Mouse (Mus musculus) midbrain, embryonic 15.5 days (tissue): Measurements from ENCODE around the gene Tmem80. TPM values are rescaled to one million over a fixed set of nuclear protein-coding genes. Genes with fewer than 3 reads are reported as not detected.

Experiments
- ATAC-seq: fragments of 200-750 bp; cut with Nextera tagmentation; replicated peaks from 2 replicates; pipeline ENCODE4 v1.8.0; 2017; ENCODE audit warnings: moderate TSS enrichment
- H3K27ac ChIP-seq: fragments of 300-500 bp; sonication (generic); 2 replicates; pipeline ENCODE4 v1.5.1; 2015; ENCODE audit warnings: mild to moderate bottlenecking, inconsistent platforms
- H3K27me3 ChIP-seq: fragments of 300-500 bp; sonication (generic); replicated peaks from 2 replicates; pipeline ENCODE4 v1.6.1; 2015; ENCODE audit warnings: inconsistent platforms
- H3K36me3 ChIP-seq: fragments of 300-500 bp; sonication (generic); replicated peaks from 2 replicates; pipeline ENCODE4 v1.6.1; 2015; ENCODE audit warnings: inconsistent platforms
- H3K4me1 ChIP-seq: fragments of 300-500 bp; sonication (generic); 2 replicates; pipeline ENCODE4 v1.6.1; 2015; ENCODE audit warnings: inconsistent platforms
- H3K4me2 ChIP-seq: fragments of 300-500 bp; sonication (generic); 2 replicates; pipeline ENCODE4 v1.6.1; 2015; ENCODE audit warnings: inconsistent platforms, mild to moderate bottlenecking, moderate library complexity
- H3K4me3 ChIP-seq: fragments of 300-500 bp; sonication (generic); 2 replicates; pipeline ENCODE4 v1.5.1; 2015; ENCODE audit warnings: mild to moderate bottlenecking, inconsistent platforms
- H3K9ac ChIP-seq: fragments of 300-500 bp; sonication (generic); 2 replicates; pipeline ENCODE4 v1.6.1; 2015; ENCODE audit warnings: mild to moderate bottlenecking, inconsistent platforms
- H3K9me3 ChIP-seq: fragments of 300-500 bp; sonication (generic); 2 replicates; pipeline ENCODE4 v1.6.1; 2016; ENCODE audit warnings: inconsistent platforms
- WGBS: fragments of 180-500 bp; shearing (Covaris S2); methylation state at CpG from one replicate; pipeline ENCODE4 v1.1.7; 2015; ENCODE audit warnings: mixed read lengths; 5-methylcytosine and 5-hydroxymethylcytosine counted together
- polyA plus RNA-seq: library from polyadenylated mRNA; unstranded; fragments of >200 nt; fragmentation: Nextera tagmentation; extraction: Ambion mirVana; gene quantifications from 2 replicates; pipeline ENCODE4 v1.2.1, GENCODE M21; 2015

Gene Tmem80
- polyA plus RNA-seq: 63.0 and 63.3 TPM in 2 replicates

DNA sequence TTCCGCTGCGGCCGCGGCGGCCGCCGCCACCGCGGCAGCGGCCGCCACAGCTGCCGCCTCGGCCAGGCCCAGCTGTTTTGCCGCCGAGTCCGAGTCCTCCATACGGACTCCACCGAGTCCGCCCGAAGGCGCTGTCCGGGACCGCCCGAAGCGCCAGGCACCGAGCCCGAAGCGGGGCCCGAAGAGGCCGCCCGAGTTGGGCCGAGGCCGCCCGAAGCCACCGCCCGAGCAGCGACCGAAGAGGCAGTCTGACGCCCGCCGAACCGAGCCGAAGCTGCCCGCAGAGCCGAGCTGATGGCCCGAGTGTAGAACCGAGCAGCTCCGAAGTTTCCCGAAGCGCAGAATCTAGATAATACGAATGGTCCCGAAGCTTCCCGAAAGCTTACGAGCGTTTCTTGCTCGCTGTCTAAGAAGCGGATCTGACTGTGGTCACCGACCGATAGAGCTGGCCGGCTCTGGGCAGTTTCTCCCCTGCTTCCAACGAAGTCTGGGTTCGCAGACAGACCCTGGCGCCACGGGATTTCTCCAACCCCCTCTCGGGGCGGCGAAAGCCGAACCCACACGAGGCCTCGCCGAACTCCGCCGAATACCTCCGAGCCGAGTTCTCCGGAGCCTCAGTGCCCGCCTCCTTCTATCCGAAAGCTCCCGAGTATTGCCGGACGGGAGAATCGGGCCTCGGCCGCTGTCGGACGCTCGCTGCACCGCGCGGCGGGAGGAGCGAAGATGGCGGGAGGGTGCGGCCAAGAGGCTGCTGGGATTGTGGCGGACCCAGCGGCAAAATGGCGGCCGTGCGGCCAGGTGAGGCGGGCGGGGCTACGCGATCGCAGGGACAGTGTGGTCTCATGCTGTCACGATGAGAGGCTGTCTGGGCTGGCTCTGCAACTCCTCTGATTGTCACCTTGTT is at the start of gene Tmem80, which contains the start of gene Deaf1:
TSS of gene Tmem80 (plus strand) at position 271 of the 904 bp plus-strand sequence.
TSS of gene Deaf1 (minus strand) at position 222 of the 904 bp plus-strand sequence.
- peaks cover 36% of the 10 kb centered on the region for H3K4me1 ChIP-seq
- 0 out of 2 replicates have a peak, but pooled peaks cover 4% of the 10 kb centered on the region for H3K36me3 ChIP-seq
- peak within 1 kb of the TSS; percentile 99 for H3K27ac ChIP-seq
- ATAC-seq: peak; percentile 97
- H3K27me3 ChIP-seq: no peaks in the 10 kb centered on the region
- whole genome bisulfite sequencing: under 1% methylated on average over 105 of the region's 105 CpGs
- no peaks in the 10 kb centered on the region for H3K9me3 ChIP-seq
- peak within 1 kb of the TSS; percentile 95 for H3K4me2 ChIP-seq
- H3K9ac ChIP-seq: peak within 1 kb of the TSS; percentile 91
- peak within 1 kb of the TSS; percentile 69 for H3K4me3 ChIP-seq

DNA sequence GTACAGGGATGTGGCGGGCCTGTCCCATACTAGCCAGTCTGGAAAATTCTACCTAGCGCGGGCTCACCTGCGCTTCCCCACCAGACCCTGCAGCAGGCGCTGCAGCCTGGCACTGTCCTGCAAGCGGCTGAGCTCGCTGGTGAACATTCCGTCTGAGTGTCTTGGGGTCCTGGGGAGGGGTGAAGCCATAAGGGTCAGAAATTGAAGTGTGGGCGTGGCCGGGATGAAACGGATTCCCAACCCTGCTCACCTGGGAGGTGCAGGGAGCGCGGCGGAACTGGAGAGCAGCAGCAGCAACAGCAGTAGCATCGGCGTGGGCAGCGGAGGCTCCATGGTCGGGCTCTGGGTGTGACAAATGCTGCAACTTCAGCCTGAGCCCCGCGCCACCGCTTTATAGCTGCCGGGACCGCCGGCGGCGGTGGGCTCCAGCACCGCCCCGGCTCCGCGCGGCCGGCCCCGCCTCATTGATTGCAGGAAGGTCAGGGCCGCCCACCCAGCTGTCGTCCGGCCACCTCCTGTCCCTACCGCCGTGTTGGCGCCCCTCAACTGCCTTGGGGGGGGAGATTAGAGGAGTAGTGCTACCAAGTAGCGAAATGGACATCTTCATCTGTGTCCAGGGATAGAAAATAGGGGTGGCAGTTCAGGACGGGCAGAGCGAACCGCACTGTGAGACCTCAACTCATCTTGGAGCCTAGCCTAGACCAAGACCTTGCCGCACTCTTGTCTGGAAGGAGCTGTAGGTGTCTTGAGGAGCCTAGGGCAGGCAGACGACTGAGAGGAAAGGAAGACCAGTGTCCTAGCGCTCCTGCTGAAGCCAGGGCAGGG is 48.6 kb upstream of the Tmem80 start, which contains the start of gene Sct:
TSS of gene Sct (minus strand) at position 368 of the 825 bp plus-strand sequence.
- WGBS: 2% methylated on average over 38 of the region's 46 CpGs
- peak within 1 kb of the TSS; percentile 46 for H3K9ac ChIP-seq
- H3K4me3 ChIP-seq: peak within 1 kb of the TSS; percentile 46
- peak within 1 kb of the TSS; percentile 95 for H3K4me2 ChIP-seq
- no peaks in the 10 kb centered on the region for H3K27me3 ChIP-seq
- no peak within 1 kb of the TSS for H3K27ac ChIP-seq
- no peaks in the 10 kb centered on the region for H3K36me3 ChIP-seq
- ATAC-seq: peak; percentile 87
- H3K4me1 ChIP-seq: no peaks in the 10 kb centered on the region
- H3K9me3 ChIP-seq: no peaks in the 10 kb centered on the region

DNA sequence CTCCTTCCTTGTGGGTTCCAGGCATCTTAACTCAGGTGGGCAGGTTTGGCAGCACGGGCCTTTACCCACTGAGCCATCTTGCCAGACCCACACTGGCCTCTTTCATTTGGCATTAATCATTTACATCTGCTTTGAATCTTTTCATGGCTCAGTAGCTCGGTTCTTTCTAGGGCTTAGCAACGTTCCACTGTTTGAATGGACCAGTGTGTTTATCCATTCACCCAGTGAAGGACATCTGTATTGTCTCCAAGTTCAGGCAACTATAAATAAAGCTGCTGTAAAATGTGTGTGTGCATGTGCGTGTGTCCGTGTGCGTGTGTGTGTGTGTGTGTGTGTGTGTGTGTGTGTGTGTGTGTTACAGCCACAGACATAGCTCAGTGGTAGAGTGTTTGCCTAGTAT is 46.1 kb upstream of the Tmem80 start:
- no peaks in the 10 kb centered on the region for H3K4me1 ChIP-seq
- no peak overlapping the region for H3K27ac ChIP-seq
- H3K27me3 ChIP-seq: no peaks in the 10 kb centered on the region
- no peaks in the 10 kb centered on the region for H3K9me3 ChIP-seq
- WGBS: 49% methylated on average over 6 of the region's 6 CpGs
- no peak overlapping the region for H3K4me2 ChIP-seq
- no peaks in the 10 kb centered on the region for H3K36me3 ChIP-seq
- H3K9ac ChIP-seq: no peak overlapping the region
- ATAC-seq: no peak
- H3K4me3 ChIP-seq: no peak overlapping the region

DNA sequence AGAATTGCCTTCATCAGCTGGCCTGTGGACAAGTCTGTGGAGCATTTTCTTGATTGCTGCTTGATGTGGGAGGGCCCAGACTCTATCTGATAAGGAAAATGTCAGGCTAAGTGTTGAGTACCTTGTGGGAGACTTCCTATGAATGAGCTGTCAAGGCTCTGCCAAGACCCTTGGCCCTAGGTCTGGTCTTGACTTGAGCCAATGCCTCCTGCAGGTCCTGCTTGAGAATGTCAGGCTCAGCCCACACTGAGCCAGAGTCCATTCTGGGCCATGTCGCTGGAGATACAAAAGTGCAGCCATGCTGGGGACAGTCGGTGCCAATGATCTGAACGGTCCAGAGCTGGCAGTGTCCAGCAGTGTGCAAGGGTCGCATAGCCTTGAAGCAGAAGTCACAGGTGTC is 44.8 kb upstream of the Tmem80 start:
- no peak for ATAC-seq
- Histone ChIP-seq H3K9me3 (no peaks in the 10 kb centered on the region), H3K4me1 (no peaks in the 10 kb centered on the region), H3K27me3 (no peaks in the 10 kb centered on the region), H3K9ac (no peak overlapping the region), H3K4me3 (no peak overlapping the region), H3K36me3 (no peaks in the 10 kb centered on the region), H3K4me2 (no peak overlapping the region), H3K27ac (no peak overlapping the region)
- 88% methylated on average over 4 of the region's 4 CpGs for WGBS

DNA sequence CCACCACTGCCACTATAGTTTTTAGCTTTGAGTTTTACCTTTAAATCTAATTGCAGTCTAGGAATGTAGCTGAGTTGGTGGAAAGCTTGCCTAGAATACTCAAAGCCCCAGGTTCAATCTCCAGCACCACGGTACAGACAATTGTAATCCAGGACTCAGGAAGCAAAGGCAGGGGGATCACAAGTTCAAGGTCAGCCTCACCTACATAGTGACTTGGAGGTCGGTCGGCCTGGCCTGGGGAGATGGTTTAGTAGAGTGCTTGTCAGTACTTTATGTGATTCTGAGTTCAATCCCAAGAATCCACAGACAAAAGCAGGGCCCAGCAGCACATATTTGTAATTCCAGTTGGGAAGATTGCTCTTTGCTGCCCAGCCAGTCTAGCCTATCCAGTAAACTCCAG is 39.5 kb upstream of the Tmem80 start:
- H3K27ac ChIP-seq: no peak overlapping the region
- no peak overlapping the region for H3K4me2 ChIP-seq
- no peaks in the 10 kb centered on the region for H3K9me3 ChIP-seq
- 90% methylated on average over 3 of the region's 3 CpGs for WGBS
- H3K9ac ChIP-seq: no peak overlapping the region
- no peak overlapping the region for H3K4me3 ChIP-seq
- H3K4me1 ChIP-seq: peaks cover 17% of the 10 kb centered on the region; the same call in 1 of the 2 replicates
- ATAC-seq: no peak
- no peaks in the 10 kb centered on the region for H3K36me3 ChIP-seq
- H3K27me3 ChIP-seq: peaks cover 19% of the 10 kb centered on the region

DNA sequence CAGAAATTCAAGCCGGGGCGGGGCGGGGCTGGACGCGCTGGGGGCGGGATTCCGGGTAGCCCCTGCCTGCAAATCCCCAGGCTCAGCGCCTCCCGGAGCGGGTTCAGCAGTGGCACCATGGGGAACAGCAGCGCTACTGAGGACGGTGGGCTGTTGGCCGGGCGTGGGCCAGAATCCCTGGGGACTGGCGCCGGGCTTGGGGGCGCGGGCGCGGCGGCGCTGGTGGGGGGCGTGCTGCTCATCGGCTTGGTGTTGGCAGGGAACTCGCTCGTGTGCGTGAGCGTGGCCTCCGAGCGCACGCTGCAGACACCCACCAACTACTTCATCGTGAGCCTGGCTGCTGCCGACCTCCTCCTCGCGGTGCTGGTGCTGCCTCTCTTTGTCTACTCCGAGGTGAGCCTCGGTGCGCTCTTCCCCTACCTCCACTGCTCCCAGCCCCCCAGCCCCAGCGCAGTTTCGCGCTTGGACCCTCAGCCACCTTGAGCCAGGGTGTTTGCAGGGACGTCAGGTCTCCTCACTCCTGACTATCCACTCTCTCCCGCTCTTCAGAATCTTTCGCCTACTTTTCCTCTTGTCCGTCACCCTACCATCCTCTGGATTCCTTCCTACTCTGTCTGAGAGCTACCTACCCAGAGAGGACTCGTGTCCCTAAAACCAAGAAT is 35.5 kb upstream of the Tmem80 start, which contains the start of gene Drd4:
TSS of gene Drd4 (plus strand) at position 86 of the 662 bp plus-strand sequence.
- 1% methylated on average over 46 of the region's 46 CpGs for WGBS
- Histone ChIP-seq H3K9ac (peak within 1 kb of the TSS; percentile 54), H3K27ac (no peak within 1 kb of the TSS), H3K4me1 (peaks cover 30% of the 10 kb centered on the region), H3K4me3 (peak within 1 kb of the TSS; percentile 47), H3K27me3 (peaks cover 46% of the 10 kb centered on the region), H3K9me3 (no peaks in the 10 kb centered on the region), H3K36me3 (0 out of 2 replicates have a peak, but pooled peaks cover 3% of the 10 kb centered on the region), H3K4me2 (peak within 1 kb of the TSS; percentile 91)
- ATAC-seq: peak; percentile 63

DNA sequence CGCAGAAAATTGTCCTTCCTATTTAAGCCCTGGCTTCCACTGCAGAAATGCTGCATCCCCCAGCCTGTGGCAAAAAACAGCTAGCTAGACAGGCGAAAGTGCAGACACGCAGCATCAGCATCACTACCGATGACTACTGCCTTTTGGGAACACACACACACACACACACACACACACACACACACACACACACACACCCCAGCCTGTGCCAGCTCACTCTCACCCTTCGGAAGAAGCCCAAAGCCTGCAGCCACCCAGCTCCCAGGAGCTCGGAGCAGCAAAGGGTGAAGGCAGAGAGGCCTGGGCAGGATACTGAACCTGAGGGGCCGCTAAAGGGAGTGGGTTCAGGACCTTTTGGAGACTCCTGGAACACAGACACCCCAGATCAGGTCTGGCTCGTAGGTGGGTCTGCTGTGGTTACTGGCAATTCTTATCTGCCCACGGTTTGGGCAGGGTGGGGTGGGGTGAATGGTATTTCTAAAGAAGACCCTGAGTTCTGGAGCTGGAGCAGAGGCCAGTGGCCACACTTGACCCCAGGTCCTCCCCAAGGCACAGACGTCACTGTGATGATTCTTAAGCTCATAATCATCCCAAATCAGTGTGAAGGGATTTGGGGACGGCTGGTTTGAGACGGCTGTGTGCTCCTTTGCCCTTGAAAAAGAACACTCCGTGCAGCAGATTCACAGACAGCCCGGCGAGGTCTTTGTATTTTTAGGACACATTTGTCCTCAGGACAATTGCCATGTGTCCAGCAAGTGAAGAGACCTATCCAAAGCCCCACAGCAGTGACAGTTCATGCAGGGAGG is 34.8 kb upstream of the Tmem80 start:
- 20% methylated on average over 15 of the region's 15 CpGs for WGBS
- H3K9me3 ChIP-seq: no peaks in the 10 kb centered on the region
- peak overlapping the region; percentile 47 for H3K4me3 ChIP-seq
- H3K4me1 ChIP-seq: peaks cover 30% of the 10 kb centered on the region
- no peak overlapping the region; the same call in 1 of the 2 replicates for H3K9ac ChIP-seq
- H3K4me2 ChIP-seq: peak overlapping the region; percentile 91
- no peak overlapping the region for H3K27ac ChIP-seq
- H3K27me3 ChIP-seq: peaks cover 46% of the 10 kb centered on the region
- ATAC-seq: no peak
- H3K36me3 ChIP-seq: 0 out of 2 replicates have a peak, but pooled peaks cover 3% of the 10 kb centered on the region

DNA sequence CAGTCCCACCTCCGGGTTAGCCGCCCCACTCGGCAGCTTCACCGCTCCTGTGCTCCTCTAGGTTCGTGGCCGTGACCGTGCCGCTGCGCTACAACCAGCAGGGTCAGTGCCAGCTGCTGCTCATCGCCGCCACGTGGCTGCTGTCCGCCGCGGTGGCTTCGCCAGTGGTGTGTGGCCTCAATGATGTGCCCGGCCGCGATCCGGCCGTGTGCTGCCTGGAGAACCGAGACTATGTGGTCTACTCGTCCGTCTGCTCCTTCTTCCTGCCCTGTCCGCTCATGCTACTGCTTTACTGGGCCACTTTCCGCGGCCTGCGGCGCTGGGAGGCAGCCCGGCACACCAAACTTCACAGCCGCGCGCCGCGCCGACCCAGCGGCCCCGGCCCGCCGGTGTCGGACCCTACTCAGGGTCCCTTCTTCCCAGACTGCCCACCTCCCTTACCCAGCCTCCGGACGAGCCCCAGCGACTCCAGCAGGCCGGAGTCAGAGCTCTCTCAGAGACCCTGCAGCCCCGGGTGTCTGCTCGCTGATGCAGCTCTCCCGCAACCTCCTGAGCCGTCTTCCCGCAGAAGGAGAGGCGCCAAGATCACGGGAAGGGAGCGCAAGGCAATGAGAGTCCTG is 33.6 kb upstream of the Tmem80 start:
- Histone ChIP-seq H3K9ac (peak overlapping the region; percentile 27; the same call in 1 of the 2 replicates), H3K36me3 (0 out of 2 replicates have a peak, but pooled peaks cover 3% of the 10 kb centered on the region), H3K4me1 (peaks cover 30% of the 10 kb centered on the region), H3K27me3 (peaks cover 46% of the 10 kb centered on the region), H3K9me3 (no peaks in the 10 kb centered on the region), H3K4me3 (peak overlapping the region; percentile 35), H3K4me2 (peak overlapping the region; percentile 66), H3K27ac (no peak overlapping the region)
- no peak for ATAC-seq
- 1% methylated on average over 53 of the region's 53 CpGs for WGBS

DNA sequence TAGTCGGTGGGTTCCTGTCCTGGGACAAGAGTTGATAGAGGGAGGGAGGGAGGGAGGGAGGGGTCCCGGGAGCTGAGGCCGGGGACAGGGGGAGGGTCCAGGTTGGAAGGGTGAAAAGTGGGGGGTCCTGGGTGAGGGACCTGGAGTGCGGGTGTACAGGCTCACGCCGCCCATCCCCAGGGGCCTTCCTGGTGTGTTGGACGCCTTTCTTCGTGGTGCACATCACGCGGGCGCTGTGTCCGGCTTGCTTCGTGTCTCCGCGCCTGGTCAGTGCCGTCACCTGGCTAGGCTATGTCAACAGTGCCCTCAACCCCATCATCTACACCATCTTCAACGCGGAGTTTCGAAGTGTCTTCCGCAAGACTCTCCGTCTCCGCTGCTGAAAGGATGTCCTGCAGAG is 33.1 kb upstream of the Tmem80 start:
- no peak overlapping the region for H3K9ac ChIP-seq
- peaks cover 6% of the 10 kb centered on the region; the same call in 1 of the 2 replicates for H3K36me3 ChIP-seq
- 8% methylated on average over 22 of the region's 22 CpGs for WGBS
- peaks cover 46% of the 10 kb centered on the region for H3K27me3 ChIP-seq
- no peaks in the 10 kb centered on the region for H3K9me3 ChIP-seq
- H3K4me3 ChIP-seq: 0 out of 2 replicates have a peak overlapping the region, but pooled peaks have one; percentile 35
- peaks cover 30% of the 10 kb centered on the region for H3K4me1 ChIP-seq
- no peak overlapping the region for H3K27ac ChIP-seq
- H3K4me2 ChIP-seq: peak overlapping the region; percentile 66
- no peak for ATAC-seq

DNA sequence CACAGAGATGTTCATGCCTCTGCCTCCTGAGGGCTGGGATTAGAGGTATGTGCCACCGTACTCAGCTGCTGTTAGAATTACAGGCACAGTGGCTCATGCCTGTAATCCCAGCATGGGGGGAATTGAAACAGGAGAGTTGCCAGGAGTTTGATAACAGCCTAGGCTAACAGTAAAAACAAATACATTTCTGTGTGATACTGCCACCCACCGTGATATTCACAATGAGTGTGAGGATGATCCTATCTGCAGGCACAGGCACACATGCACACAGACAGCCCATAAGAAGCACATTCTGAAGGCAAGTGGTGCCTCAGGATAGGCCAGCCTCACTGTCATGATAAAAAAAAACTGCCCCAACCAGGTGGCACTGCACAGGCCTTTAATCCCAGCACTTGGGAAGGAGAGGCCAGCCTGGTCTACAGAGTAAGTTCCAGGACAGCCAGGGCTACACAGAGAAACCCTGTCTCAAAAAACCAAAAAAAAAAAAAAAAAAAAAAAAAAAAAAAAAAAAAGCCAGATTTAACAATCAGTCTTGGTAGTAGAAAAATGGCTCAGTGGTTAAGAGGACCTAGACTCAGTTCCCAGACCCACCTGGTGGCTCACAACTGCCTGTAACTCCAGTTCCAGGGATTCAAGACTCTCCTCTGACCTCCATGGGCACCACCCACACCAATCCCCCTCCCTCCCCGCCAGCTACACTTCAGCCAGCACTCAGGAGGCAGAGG is 29.5 kb upstream of the Tmem80 start:
- H3K9me3 ChIP-seq: no peaks in the 10 kb centered on the region
- H3K4me2 ChIP-seq: no peak overlapping the region
- H3K36me3 ChIP-seq: peaks cover 19% of the 10 kb centered on the region; the same call in 1 of the 2 replicates
- ATAC-seq: no peak
- H3K27me3 ChIP-seq: peaks cover 27% of the 10 kb centered on the region
- no peak overlapping the region for H3K4me3 ChIP-seq
- H3K4me1 ChIP-seq: peaks cover 13% of the 10 kb centered on the region
- H3K27ac ChIP-seq: no peak overlapping the region
- H3K9ac ChIP-seq: no peak overlapping the region
- WGBS: 83% methylated on average over 3 of the region's 3 CpGs
